Mouse (Mus musculus) MEL (cell line): ENCODE measurements around the gene Dtx3l.

Experiments
- CTCF ChIP-seq, 3 experiments: IDR thresholded peaks in 2 of 3; conservative IDR thresholded peaks in 1 of 3; 2 replicates each; pipeline ENCODE4 v1.5.1; 2011 to 2012; ENCODE audit warnings: low read length in 3 of 3, low read depth in 2 of 3, mild to moderate bottlenecking in 2 of 3, improper control_type of control experiment in 1 of 3, inconsistent platforms in 1 of 3, mixed read lengths in 1 of 3, moderate library complexity in 1 of 3; ENCODE audit not compliant: control insufficient read depth in 1 of 3, insufficient read depth in 1 of 3, poor library complexity in 1 of 3, severe bottlenecking in 1 of 3
- EP300 ChIP-seq, 2 experiments: IDR thresholded peaks; 2 replicates each; pipeline ENCODE4 v1.6.1; 2011; ENCODE audit warnings: improper control_type of control experiment in 2 of 2, low read length in 2 of 2, low read depth in 1 of 2, mild to moderate bottlenecking in 1 of 2
- GABPA ChIP-seq: IDR thresholded peaks from 2 replicates; pipeline ENCODE4 v1.6.1; 2012; ENCODE audit warnings: low read depth, mild to moderate bottlenecking, inconsistent platforms, low read length, improper control_type of control experiment, moderate library complexity
- HCFC1 ChIP-seq: IDR thresholded peaks from 2 replicates; pipeline ENCODE4 v1.6.1; 2012; ENCODE audit warnings: low read depth, mild to moderate bottlenecking, inconsistent platforms, low read length, improper control_type of control experiment, moderate library complexity
- MAZ ChIP-seq: IDR thresholded peaks from 2 replicates; pipeline ENCODE4 v1.6.1; 2012; ENCODE audit warnings: low read depth, mild to moderate bottlenecking, inconsistent platforms, low read length, improper control_type of control experiment
- MXI1 ChIP-seq: IDR thresholded peaks from 2 replicates; pipeline ENCODE4 v1.6.1; 2011; ENCODE audit warnings: mild to moderate bottlenecking, low read depth, low read length, improper control_type of control experiment
- POLR2AphosphoS2 ChIP-seq: IDR thresholded peaks from 2 replicates; pipeline ENCODE4 v1.6.1; 2011; ENCODE audit warnings: low read length, improper control_type of control experiment
- ZKSCAN1 ChIP-seq: IDR thresholded peaks from 2 replicates; pipeline ENCODE4 v1.6.1; 2012; ENCODE audit warnings: low read depth, mild to moderate bottlenecking, inconsistent platforms, low read length, improper control_type of control experiment, moderate library complexity

DNA sequence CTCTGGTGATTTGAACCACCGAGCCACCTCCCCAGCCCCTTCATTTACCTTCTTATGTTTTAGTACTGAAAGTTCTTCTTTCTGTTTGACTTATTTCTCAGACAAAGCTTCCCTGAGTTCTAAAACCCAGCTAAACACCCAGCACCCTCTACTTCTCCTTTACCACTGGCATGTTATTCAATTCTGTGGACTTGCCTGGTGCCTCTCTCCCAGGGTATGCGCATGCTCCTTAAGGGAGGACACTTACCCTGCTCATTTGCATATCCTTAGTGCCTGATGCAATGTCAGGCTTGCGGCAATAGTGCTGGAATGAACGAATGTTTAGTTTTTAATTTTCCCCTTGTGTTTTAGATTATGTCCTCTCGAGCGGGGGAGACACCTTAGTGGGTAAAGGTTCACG, 50.8 kb downstream of the Dtx3l start:
- TF ChIP-seq MAZ, result no peak
- TF ChIP-seq POLR2AphosphoS2, result peak; percentile 91
- no peak for TF ChIP-seq CTCF (IDR thresholded peaks at IDR 0.05 in 2 of 3, conservative IDR thresholded peaks at IDR 0.05 in 1 of 3; ENCODE audit: control insufficient read depth in 1 of 3, insufficient read depth in 1 of 3, low read depth in 2 of 3, low read length in 3 of 3, poor library complexity in 1 of 3, severe bottlenecking in 1 of 3)
- no peak; a peak in 1 of 4 replicates for TF ChIP-seq EP300 (IDR thresholded peaks at IDR 0.05; ENCODE audit: low read depth in 1 of 2, low read length in 2 of 2)
- no peak for TF ChIP-seq GABPA
- TF ChIP-seq ZKSCAN1, result no peak
- TF ChIP-seq HCFC1, result peak; percentile 53; the same call in 1 of the 2 replicates
- peak; percentile 45; the same call in 1 of the 2 replicates for TF ChIP-seq MXI1
